Mouse (Mus musculus) frontal cortex, postnatal 36 days (tissue): ENCODE results near the gene Ddc.

Experiments used
- DNase-seq, 2 experiments: peaks; one replicate each; pipeline ENCODE4 v3.0.0; 2022; ENCODE audit warnings: low spot score in 2 of 2

Gene Ddc

GRCm38 (mm10) chr11:11794626-11795025, 103.3 kb downstream of the Ddc start:
- no peak for DNase-seq

- peak; percentile 77 to 79 for DNase-seq
Observed at GRCm38 (mm10) chr11:11788521-11788974, 109.4 kb downstream of the Ddc start.

GRCm38 (mm10) chr11:11785457-11785856, 112.5 kb downstream of the Ddc start:
- no peak for DNase-seq

- DNase-seq, result no peak
Observed at GRCm38 (mm10) chr11:11781728-11782127, 116.2 kb downstream of the Ddc start.

GRCm38 (mm10) chr11:11778345-11778744, 119.6 kb downstream of the Ddc start:
- DNase-seq, result peak in 1 of 2 experiments; percentile 42

- no peak for DNase-seq
Observed at GRCm38 (mm10) chr11:11777796-11778195, 120.1 kb downstream of the Ddc start.

GRCm38 (mm10) chr11:11777246-11777645, 120.7 kb downstream of the Ddc start:
- no peak for DNase-seq

- DNase-seq, result no peak
Observed at GRCm38 (mm10) chr11:11776822-11777174, 121.1 kb downstream of the Ddc start.

- no peak for DNase-seq
Observed at GRCm38 (mm10) chr11:11776071-11776821, 121.7 kb downstream of the Ddc start.

GRCm38 (mm10) chr11:11774893-11775292, 123.1 kb downstream of the Ddc start:
- DNase-seq, result no peak

GRCm38 (mm10) chr11:11774384-11774783, 123.6 kb downstream of the Ddc start:
- no peak for DNase-seq

- no peak for DNase-seq
Observed at GRCm38 (mm10) chr11:11772196-11772595, 125.7 kb downstream of the Ddc start.

GRCm38 (mm10) chr11:11770691-11771090, 127.3 kb downstream of the Ddc start:
- DNase-seq, result no peak

- DNase-seq, result no peak
Observed at GRCm38 (mm10) chr11:11769281-11769680, 128.7 kb downstream of the Ddc start.

GRCm38 (mm10) chr11:11768057-11768456, 129.9 kb downstream of the Ddc start:
- DNase-seq, result no peak

GRCm38 (mm10) chr11:11766736-11767135, 131.2 kb downstream of the Ddc start:
- DNase-seq, result no peak

- DNase-seq, result no peak
Observed at GRCm38 (mm10) chr11:11766105-11766504, 131.8 kb downstream of the Ddc start.

- no peak for DNase-seq
Observed at GRCm38 (mm10) chr11:11765414-11765813, 132.5 kb downstream of the Ddc start.
